Mouse (Mus musculus): ENCODE results near the gene Vmn2r83. TPM values are rescaled to one million over a fixed set of nuclear protein-coding genes. Genes with fewer than 3 reads are reported as not detected.

Vmn2r83 gene
- total and polyA plus RNA-seq, 3 experiments, result not detected

DNA sequence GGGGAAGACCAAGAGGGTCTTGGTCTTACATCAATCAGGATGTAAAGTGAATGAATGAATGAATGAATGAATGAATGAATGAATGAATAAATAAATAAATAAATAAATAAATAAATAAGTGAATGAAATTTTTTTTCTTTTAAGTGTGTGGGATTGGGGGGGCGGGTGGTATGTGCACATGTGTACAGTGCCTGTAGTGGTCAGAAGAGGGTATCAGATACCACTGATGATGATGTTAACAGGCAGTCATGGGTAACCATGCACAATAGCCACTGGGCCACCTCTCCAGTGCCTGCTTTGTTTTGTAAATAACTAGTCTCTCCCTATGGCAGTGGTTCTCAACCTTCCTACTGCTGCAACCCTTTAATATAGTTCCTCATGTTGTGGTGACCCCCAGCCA lies 55.9 kb downstream of the Vmn2r83 start:
- Histone ChIP-seq H3K4me1 (ENCODE audit: control insufficient read depth in 1 of 2, insufficient read depth in 2 of 2, low read length in 2 of 2) (peaks cover 2 to 6% of the 10 kb centered on the region in 2 experiments; a peak in 2 of 4 replicates), H3K4me3 (ENCODE audit: control insufficient read depth in 1 of 2, insufficient read depth in 1 of 2, low read depth in 2 of 2, low read length in 2 of 2) (no peak overlapping the region), H3K27ac (ENCODE audit: control insufficient read depth, low read depth, low read length) (no peak overlapping the region), H3K9ac (ENCODE audit: control insufficient read depth, low read depth, low read length, poor library complexity, severe bottlenecking) (no peak overlapping the region), H3K27me3 (ENCODE audit: control insufficient read depth in 1 of 2, insufficient read depth in 2 of 2, low read length in 2 of 2) (no peaks in the 10 kb centered on the region), H3K79me2 (ENCODE audit: control insufficient read depth, insufficient read depth, low read length, poor library complexity) (no peaks in the 10 kb centered on the region), H3K9me3 (replicated peaks; ENCODE audit: insufficient read depth, low read length) (no peaks in the 10 kb centered on the region), H3K36me3 (ENCODE audit: control insufficient read depth in 1 of 2, insufficient read depth in 2 of 2, low read length in 2 of 2) (no peaks in the 10 kb centered on the region)
- TF ChIP-seq ETS1 (IDR thresholded peaks at IDR 0.05; ENCODE audit: low read depth, low read length) (no peak), JUND (IDR thresholded peaks at IDR 0.05; ENCODE audit: low read depth, low read length) (no peak), ZMIZ1 (IDR thresholded peaks at IDR 0.05; ENCODE audit: low read depth, low read length) (no peak), RAD21 (IDR thresholded peaks at IDR 0.05; ENCODE audit: low read depth, low read length) (no peak), NRF1 (IDR thresholded peaks at IDR 0.05; ENCODE audit: insufficient read depth, low read depth, low read length, poor library complexity, severe bottlenecking) (no peak), TCF12 (IDR thresholded peaks at IDR 0.05; ENCODE audit: low read depth, low read length) (no peak), CHD1 (IDR thresholded peaks at IDR 0.05; ENCODE audit: low read depth, low read length) (no peak), ZNF384 (IDR thresholded peaks at IDR 0.05; ENCODE audit: low read depth, low read length) (no peak)
- no peak for DNase-seq (ENCODE audit: low read depth, low spot score)

GRCm38 (mm10) chr10:79525456-79526325 lies 57.2 kb downstream of the Vmn2r83 start:
- H3K27ac ChIP-seq (ENCODE audit: control insufficient read depth, low read depth, low read length), result no peak overlapping the region
- H3K9me3 ChIP-seq (replicated peaks; ENCODE audit: insufficient read depth, low read length), result no peaks in the 10 kb centered on the region
- no peaks in the 10 kb centered on the region for H3K27me3 ChIP-seq (ENCODE audit: control insufficient read depth in 1 of 2, insufficient read depth in 2 of 2, low read length in 2 of 2)
- no peaks in the 10 kb centered on the region for H3K79me2 ChIP-seq (ENCODE audit: control insufficient read depth, insufficient read depth, low read length, poor library complexity)
- H3K36me3 ChIP-seq (ENCODE audit: control insufficient read depth in 1 of 2, insufficient read depth in 2 of 2, low read length in 2 of 2), result no peaks in the 10 kb centered on the region
- no peak for DNase-seq (ENCODE audit: low read depth, low spot score)
- TF ChIP-seq MYC (IDR thresholded peaks at IDR 0.05; ENCODE audit: low read depth, low read length), result no peak
- no peak for TF ChIP-seq GABPA (IDR thresholded peaks at IDR 0.05; ENCODE audit: low read depth, low read length)
- no peak for TF ChIP-seq ELF1 (IDR thresholded peaks at IDR 0.05; ENCODE audit: low read depth, low read length)
- TF ChIP-seq RAD21 (IDR thresholded peaks at IDR 0.05; ENCODE audit: low read depth, low read length), result no peak
- H3K9ac ChIP-seq (ENCODE audit: control insufficient read depth, low read depth, low read length, poor library complexity, severe bottlenecking), result no peak overlapping the region
- H3K4me1 ChIP-seq (ENCODE audit: control insufficient read depth in 1 of 2, insufficient read depth in 2 of 2, low read length in 2 of 2), result 0 out of 4 replicates have a peak, but pooled peaks cover 0 to 4% of the 10 kb centered on the region in 2 experiments
- no peak overlapping the region for H3K4me3 ChIP-seq (ENCODE audit: control insufficient read depth in 1 of 2, insufficient read depth in 1 of 2, low read depth in 2 of 2, low read length in 2 of 2)
